Mouse (Mus musculus) megakaryocyte, embryonic 14.5 days (primary cell): ENCODE measurements around the gene Tab2. TPM values are rescaled to one million over a fixed set of nuclear protein-coding genes. Genes with fewer than 3 reads are reported as not detected.

Experiments used
- H3K27me3 ChIP-seq: replicated peaks from 2 replicates; pipeline ENCODE3; 2012; ENCODE audit warnings: inconsistent platforms
- H3K36me3 ChIP-seq: replicated peaks from 2 replicates; pipeline ENCODE3; 2012; ENCODE audit warnings: low read length, inconsistent platforms, mixed read lengths
- H3K4me1 ChIP-seq: 2 replicates; pipeline ENCODE4 v1.6.1; 2012; ENCODE audit warnings: inconsistent platforms
- H3K4me3 ChIP-seq: replicated peaks from 2 replicates; pipeline ENCODE3; 2012; ENCODE audit warnings: moderate library complexity, mild to moderate bottlenecking, inconsistent platforms
- H3K9me3 ChIP-seq: 2 replicates; pipeline ENCODE4 v1.6.1; 2012; ENCODE audit warnings: inconsistent platforms
- FLI1 ChIP-seq: IDR thresholded peaks from 2 replicates; pipeline ENCODE4 v1.6.1; 2012; ENCODE audit warnings: low read length, inconsistent platforms, mixed read lengths
- GATA1 ChIP-seq: IDR thresholded peaks from 3 replicates; pipeline ENCODE4 v1.6.1; 2012; ENCODE audit warnings: mixed read lengths, low read length, inconsistent platforms, borderline replicate concordance
- polyA plus RNA-seq: library from polyadenylated mRNA; stranded (reverse); fragments of >175 nt; gene quantifications from 2 replicates; pipeline ENCODE4 v1.2.3, GENCODE M21; 2012; ENCODE audit warnings: low replicate concordance; ENCODE audit not compliant: insufficient read depth

Gene Tab2
- polyA plus RNA-seq, 1 experiment, result 8.0 TPM

- peaks cover 69% of the 10 kb centered on the region for H3K27me3 ChIP-seq
- H3K4me3 ChIP-seq, result peak overlapping the region; percentile 90
- H3K9me3 ChIP-seq, result peaks cover 13% of the 10 kb centered on the region
- peaks cover 26% of the 10 kb centered on the region for H3K4me1 ChIP-seq
- no peaks in the 10 kb centered on the region for H3K36me3 ChIP-seq
- TF ChIP-seq GATA1, result no peak
- TF ChIP-seq FLI1, result no peak
Measured at GRCm38 (mm10) chr10:7867666-7868030, 88.4 kb downstream of the Tab2 start.

DNA sequence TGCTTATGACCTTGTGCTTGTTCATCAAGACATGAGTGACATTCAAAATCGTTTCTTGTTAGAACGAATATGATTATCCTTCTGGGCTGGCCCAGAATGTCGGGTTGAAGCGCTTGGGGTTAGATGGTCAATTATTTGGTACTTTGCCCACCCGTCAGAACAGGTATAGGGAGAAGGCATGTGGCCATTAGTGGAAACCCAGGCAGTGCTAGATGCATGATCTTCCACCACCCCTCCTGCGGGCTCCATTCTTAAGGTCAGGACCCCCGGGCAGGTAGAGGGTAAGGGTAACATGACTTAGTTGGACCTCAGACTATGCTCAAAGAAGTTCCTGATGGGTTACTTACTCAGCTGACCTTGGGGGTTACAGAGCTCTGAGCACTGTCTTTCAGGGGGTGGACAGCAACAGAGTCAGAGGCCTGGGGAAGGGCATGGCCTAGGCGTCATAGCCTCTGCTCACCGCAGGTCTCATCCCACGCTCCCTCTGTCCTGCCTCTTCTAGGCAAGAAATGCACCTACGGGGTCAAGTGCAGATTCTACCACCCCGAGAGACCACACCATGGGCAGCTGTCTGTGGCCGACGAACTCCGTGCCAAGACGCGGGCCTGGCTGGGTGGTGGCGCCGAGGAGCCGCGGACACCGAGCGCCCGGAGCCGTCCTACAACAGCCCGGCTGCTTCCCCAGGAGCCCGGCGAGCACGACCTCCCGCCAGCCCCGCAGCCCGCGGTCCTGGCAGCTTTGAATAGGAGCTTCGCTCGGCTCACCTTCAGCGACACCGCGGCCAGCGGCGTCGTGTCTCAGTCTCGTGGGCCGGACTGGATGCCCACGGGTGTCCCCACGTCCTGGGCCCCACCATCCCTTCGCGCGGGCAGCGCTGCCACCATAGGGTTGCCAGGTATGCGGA, 89.0 kb downstream of the Tab2 start:
- Histone ChIP-seq H3K9me3 (peaks cover 19% of the 10 kb centered on the region), H3K4me3 (peak overlapping the region; percentile 90), H3K4me1 (peaks cover 26% of the 10 kb centered on the region), H3K36me3 (peaks cover 4% of the 10 kb centered on the region), H3K27me3 (peaks cover 66% of the 10 kb centered on the region)
- no peak for TF ChIP-seq FLI1
- TF ChIP-seq GATA1, result no peak

DNA sequence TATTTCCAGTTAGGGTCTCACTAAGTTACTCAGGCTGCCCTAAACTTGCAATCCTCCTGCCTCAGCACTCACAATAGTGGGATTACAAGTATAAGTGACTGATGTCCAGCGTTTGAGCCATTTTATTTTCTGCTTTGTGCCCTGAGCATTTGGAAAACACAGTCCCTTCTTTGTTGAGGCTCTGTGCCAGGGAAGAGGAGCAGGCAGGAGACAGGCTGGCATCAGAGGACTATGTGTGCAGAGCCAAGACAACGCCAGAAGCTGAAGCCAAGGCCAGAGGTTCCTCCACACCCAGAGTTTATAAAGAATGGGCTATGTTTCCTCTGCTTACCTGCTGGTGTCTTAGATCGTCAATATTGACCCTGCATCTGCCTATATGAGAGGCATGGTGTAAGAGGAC, 91.2 kb downstream of the Tab2 start:
- peaks cover 5% of the 10 kb centered on the region for H3K36me3 ChIP-seq
- peaks cover 19% of the 10 kb centered on the region for H3K4me1 ChIP-seq
- H3K27me3 ChIP-seq, result peaks cover 59% of the 10 kb centered on the region
- H3K4me3 ChIP-seq, result no peak overlapping the region
- peaks cover 24% of the 10 kb centered on the region for H3K9me3 ChIP-seq
- TF ChIP-seq GATA1 (no peak), FLI1 (no peak)

DNA sequence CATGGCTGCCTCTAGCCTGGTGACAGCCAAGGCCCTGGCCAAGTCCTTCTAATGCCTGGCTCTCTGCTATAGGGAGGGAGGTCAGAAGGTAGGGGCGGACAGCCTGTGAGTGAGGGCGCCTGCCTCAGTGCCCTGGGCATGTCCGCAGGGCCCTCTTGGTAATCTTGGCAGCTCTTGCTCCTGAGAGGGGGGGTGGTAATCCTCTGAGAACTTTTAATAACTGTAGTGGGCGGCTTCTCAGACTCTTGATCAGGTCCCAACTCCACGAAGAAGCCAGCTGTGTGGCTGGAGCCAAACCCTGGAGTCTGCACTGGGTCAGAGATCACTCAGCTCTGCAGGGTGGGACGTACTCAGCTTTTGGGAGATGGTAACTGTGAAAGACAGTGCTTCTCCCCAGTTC, 91.8 kb downstream of the Tab2 start:
- Histone ChIP-seq H3K27me3 (peaks cover 53% of the 10 kb centered on the region), H3K36me3 (peaks cover 5% of the 10 kb centered on the region), H3K9me3 (peaks cover 24% of the 10 kb centered on the region), H3K4me1 (peaks cover 19% of the 10 kb centered on the region), H3K4me3 (no peak overlapping the region)
- no peak for TF ChIP-seq FLI1
- no peak for TF ChIP-seq GATA1

DNA sequence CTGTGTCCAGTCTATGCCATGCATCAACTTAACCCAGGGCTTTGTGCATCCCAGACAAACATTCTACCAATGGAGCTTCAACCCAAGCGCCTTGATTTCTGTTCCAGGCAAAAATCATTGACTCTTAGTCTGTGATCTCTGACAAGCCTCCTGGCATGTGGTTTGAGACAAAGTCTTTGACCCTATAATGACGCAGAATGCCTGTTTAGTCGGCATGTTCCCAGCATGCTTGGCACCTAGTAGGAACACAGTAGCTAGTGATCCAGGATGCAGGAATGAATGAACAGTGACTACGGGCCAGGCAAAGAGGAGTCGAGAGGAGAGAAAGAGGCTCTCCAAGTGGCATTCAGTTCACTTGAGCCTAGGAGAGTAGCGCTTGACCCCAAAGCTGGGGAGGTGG, 92.6 kb downstream of the Tab2 start:
- Histone ChIP-seq H3K27me3 (peaks cover 48% of the 10 kb centered on the region), H3K36me3 (peaks cover 5% of the 10 kb centered on the region)
- no peak for TF ChIP-seq FLI1
- no peak for TF ChIP-seq GATA1

DNA sequence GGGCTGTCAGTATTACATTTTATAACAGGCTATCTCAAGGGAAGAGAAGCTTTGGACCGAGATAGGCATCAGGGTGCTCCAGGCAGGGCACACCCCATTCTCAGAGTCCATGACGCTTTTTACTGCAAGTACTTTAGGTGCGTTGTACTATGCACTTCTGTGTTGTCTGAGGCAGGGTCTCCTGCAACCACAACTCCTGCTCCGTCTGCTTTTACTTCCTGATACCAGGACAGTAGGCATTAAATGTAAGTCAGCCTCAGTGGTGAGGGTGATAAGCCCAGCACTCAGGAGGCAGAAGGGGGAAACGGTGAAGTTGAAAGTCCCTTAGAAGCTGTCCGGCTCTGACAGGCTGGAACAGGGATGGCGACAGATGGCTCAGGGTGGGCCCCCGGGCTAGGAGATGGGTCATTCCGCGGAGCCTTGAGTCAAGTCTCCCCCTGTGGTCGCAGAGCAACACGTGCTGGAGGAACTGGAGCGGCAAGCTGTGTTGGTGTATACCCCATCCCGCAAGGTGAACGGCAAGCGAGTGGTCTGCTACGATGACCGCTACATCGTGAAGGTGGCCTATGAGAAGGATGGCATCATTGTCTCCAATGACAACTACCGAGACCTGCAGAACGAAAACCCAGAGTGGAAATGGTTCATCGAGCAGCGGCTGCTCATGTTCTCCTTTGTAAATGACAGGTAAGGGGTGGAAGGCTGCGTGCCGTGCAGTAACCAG, 93.9 kb downstream of the Tab2 start:
- H3K4me3 ChIP-seq, result peak overlapping the region; percentile 16
- peaks cover 35% of the 10 kb centered on the region for H3K27me3 ChIP-seq
- H3K4me1 ChIP-seq, result peaks cover 10% of the 10 kb centered on the region
- peaks cover 5% of the 10 kb centered on the region for H3K36me3 ChIP-seq
- H3K9me3 ChIP-seq, result peaks cover 24% of the 10 kb centered on the region
- no peak for TF ChIP-seq FLI1
- no peak for TF ChIP-seq GATA1

More for the DNA sequence above, 92.6 kb downstream of the Tab2 start:
- Histone ChIP-seq H3K4me1 (peaks cover 19% of the 10 kb centered on the region), H3K9me3 (peaks cover 24% of the 10 kb centered on the region), H3K4me3 (no peak overlapping the region)

GRCm38 (mm10) chr10:7861259-7861936, 94.6 kb downstream of the Tab2 start:
- Histone ChIP-seq H3K9me3 (peaks cover 24% of the 10 kb centered on the region), H3K36me3 (peaks cover 5% of the 10 kb centered on the region), H3K4me3 (no peak overlapping the region), H3K4me1 (peaks cover 6% of the 10 kb centered on the region; the same call in 1 of the 2 replicates), H3K27me3 (peaks cover 28% of the 10 kb centered on the region)
- TF ChIP-seq FLI1, result no peak
- no peak for TF ChIP-seq GATA1

- H3K4me1 ChIP-seq, result peaks cover 6% of the 10 kb centered on the region; the same call in 1 of the 2 replicates
- H3K9me3 ChIP-seq, result peaks cover 23% of the 10 kb centered on the region
- H3K36me3 ChIP-seq, result peaks cover 5% of the 10 kb centered on the region
- no peak overlapping the region for H3K4me3 ChIP-seq
- H3K27me3 ChIP-seq, result peaks cover 22% of the 10 kb centered on the region
- TF ChIP-seq GATA1 (no peak), FLI1 (no peak)
Measured at GRCm38 (mm10) chr10:7860494-7860893, 95.5 kb downstream of the Tab2 start.

Other genes starting within 250 kb of the Tab2 start
- gene Katna1, start 230.2 kb downstream of the Tab2 start, polyA plus RNA-seq, result 2.1 TPM in 1 of 2 replicates, not detected in the other
- gene Ginm1, start 163.4 kb downstream of the Tab2 start, polyA plus RNA-seq, result 26.3 and 36.1 TPM in 2 replicates
- 0.63 and 3.8 TPM in 2 replicates for gene Ppil4, start 163.3 kb downstream of the Tab2 start, polyA plus RNA-seq
- 0.34 and 0.40 TPM in 2 replicates for gene Zc3h12d, start 123.8 kb downstream of the Tab2 start, polyA plus RNA-seq